Mouse (Mus musculus) olfactory bulb, adult 2 months (tissue): Measurements from ENCODE around the gene Spats2l. TPM values are rescaled to one million over a fixed set of nuclear protein-coding genes. Genes with fewer than 3 reads are reported as not detected.

ENCODE experiments used
- H3K27ac ChIP-seq: fragments of 200-500 bp; 2 replicates; pipeline ENCODE4 v1.5.1; 2012; ENCODE audit warnings: low read depth, low read length; ENCODE audit not compliant: insufficient read depth
- H3K4me1 ChIP-seq: fragments of 200-500 bp; 2 replicates; pipeline ENCODE4 v1.6.1; 2012; ENCODE audit warnings: low read length; ENCODE audit not compliant: control insufficient read depth, insufficient read depth
- H3K4me3 ChIP-seq: fragments of 200-500 bp; 2 replicates; pipeline ENCODE4 v1.5.1; 2012; ENCODE audit warnings: mild to moderate bottlenecking, low read depth, low read length, moderate library complexity; ENCODE audit not compliant: insufficient read depth
- CTCF ChIP-seq: fragments of 200-500 bp; IDR thresholded peaks from 2 replicates; pipeline ENCODE4 v1.5.1; 2012; ENCODE audit warnings: low read depth, mild to moderate bottlenecking, low read length, moderate library complexity; ENCODE audit not compliant: insufficient read depth
- POLR2A ChIP-seq: fragments of 200-500 bp; IDR thresholded peaks from 2 replicates; pipeline ENCODE4 v1.6.1; 2012; ENCODE audit warnings: mild to moderate bottlenecking, low read depth, low read length, moderate library complexity; ENCODE audit not compliant: insufficient read depth
- WGBS: fragments of 180-500 bp; shearing (Covaris S2); methylation state at CpG from one replicate; pipeline ENCODE4 v1.1.7; 2018; 5-methylcytosine and 5-hydroxymethylcytosine counted together
- polyA plus RNA-seq: library from polyadenylated mRNA; stranded (reverse); fragments of >200 nt; gene quantifications from 2 replicates; pipeline ENCODE4 v1.2.4, GENCODE M21; 2012; ENCODE audit warnings: low replicate concordance; ENCODE audit not compliant: missing spikeins, insufficient read depth, insufficient read length

Spats2l gene
- polyA plus RNA-seq, 1 experiment: not detected

GRCm38 (mm10) chr1:57868651-57869050 lies 94.7 kb downstream of the Spats2l start:
- WGBS: 60% methylated on average over 13 of the region's 13 CpGs
- no peak for TF ChIP-seq CTCF
- no peak for TF ChIP-seq POLR2A
- Histone ChIP-seq H3K4me3 (no peak overlapping the region), H3K27ac (no peak overlapping the region), H3K4me1 (peaks cover 3% of the 10 kb centered on the region; the same call in 1 of the 2 replicates)

DNA sequence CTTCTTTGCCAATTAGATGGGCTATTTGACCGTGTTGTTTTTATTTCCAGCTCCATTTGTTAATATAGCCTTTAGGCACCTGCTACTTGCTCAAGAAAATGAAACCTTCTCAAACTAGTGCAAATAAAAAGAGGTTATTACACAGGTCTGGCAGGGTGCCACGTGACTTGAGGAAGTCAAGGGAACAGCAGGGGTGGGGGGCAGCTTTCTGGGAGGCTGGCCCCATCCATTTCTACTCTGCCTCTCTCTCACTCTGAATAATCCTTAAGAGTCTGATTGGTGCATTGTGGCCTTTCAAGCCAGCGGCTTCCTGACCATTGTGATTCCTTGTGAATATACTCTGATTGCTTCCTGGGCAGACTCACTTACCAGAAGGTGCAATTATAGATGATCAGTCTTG lies 98.0 kb downstream of the Spats2l start:
- no peak overlapping the region for H3K27ac ChIP-seq
- H3K4me3 ChIP-seq: no peak overlapping the region
- TF ChIP-seq CTCF: no peak
- no peak for TF ChIP-seq POLR2A
- WGBS: 45% methylated on average over 3 of the region's 3 CpGs
- H3K4me1 ChIP-seq: peaks cover 8% of the 10 kb centered on the region; the same call in 1 of the 2 replicates

DNA sequence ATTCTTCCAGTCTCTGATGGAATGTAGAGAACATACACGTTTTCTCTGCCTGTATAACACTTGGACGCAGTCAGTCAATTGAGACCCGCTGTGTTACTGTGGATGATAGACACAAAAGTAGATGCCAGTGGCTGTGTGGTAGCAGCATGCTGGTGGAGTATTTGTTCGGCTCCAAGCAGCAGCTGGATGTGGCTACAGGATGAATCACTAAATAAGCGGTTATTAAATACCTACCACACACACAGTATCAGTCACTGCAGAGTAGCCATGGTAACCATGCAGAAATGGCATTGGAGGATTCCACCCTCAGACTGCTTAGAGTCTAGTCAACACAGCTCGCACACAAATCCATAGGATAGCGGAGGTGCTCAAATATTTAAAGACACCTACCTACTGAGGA lies 100.0 kb downstream of the Spats2l start:
- WGBS: 45% methylated on average over 7 of the region's 7 CpGs
- TF ChIP-seq CTCF: no peak
- TF ChIP-seq POLR2A: no peak
- Histone ChIP-seq H3K4me3 (no peak overlapping the region), H3K4me1 (peaks cover 8% of the 10 kb centered on the region; the same call in 1 of the 2 replicates), H3K27ac (no peak overlapping the region)

DNA sequence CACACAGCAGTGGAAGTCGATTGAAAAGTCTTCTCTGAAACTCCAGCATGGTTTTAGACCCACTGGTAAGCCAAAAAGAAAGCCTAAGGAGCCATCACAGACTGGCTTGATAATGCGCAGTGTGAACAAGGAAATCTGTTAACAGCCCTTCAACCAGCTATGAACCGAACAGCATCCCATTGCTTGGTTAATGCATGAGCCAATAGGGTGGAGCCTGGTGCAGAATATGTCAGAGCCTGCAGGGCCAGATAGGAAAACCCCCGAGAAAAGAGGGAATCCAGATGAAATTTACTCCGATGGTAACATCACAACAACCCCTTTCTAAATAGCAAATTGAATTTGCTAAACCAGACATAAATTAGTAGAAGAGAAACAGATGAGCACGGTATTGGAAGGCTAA lies 101.1 kb downstream of the Spats2l start:
- 49% methylated on average over 6 of the region's 6 CpGs for WGBS
- TF ChIP-seq POLR2A (no peak), CTCF (no peak)
- no peak overlapping the region for H3K27ac ChIP-seq
- peaks cover 8% of the 10 kb centered on the region; the same call in 1 of the 2 replicates for H3K4me1 ChIP-seq
- H3K4me3 ChIP-seq: no peak overlapping the region

- H3K27ac ChIP-seq: no peak overlapping the region
- 41% methylated on average over 7 of the region's 7 CpGs for WGBS
- TF ChIP-seq CTCF (no peak), POLR2A (no peak)
These were observed 101.5 kb downstream of the Spats2l start for GRCm38 (mm10) chr1:57875512-57875911.

GRCm38 (mm10) chr1:57878957-57879356 lies 105.0 kb downstream of the Spats2l start:
- WGBS: 72% methylated on average over 6 of the region's 6 CpGs
- no peak overlapping the region for H3K27ac ChIP-seq
- no peak for TF ChIP-seq POLR2A
- H3K4me1 ChIP-seq: peaks cover 4% of the 10 kb centered on the region; the same call in 1 of the 2 replicates
- H3K4me3 ChIP-seq: no peak overlapping the region

More at GRCm38 (mm10) chr1:57875512-57875911, 101.5 kb downstream of the Spats2l start:
- H3K4me1 ChIP-seq: peaks cover 8% of the 10 kb centered on the region; the same call in 1 of the 2 replicates
- H3K4me3 ChIP-seq: no peak overlapping the region

DNA sequence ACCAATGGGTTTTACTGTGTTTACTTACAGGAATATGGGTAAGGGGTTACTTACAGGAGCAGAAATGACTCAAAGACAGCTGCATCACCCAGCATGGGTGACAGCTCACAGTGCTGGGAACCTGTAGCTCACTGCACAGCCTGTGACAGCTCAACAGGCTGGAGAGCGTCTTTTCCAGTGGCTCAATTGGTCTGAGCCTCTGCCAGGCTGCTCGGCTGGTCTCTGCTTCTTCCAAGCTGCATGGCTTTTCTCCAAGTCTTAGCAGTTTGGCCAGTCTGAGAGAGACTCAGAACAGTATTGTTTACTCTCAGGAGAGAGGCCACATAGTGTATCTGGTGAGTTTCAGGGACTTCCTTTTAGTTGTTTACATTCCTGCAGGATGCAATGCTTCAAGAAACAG lies 110.9 kb downstream of the Spats2l start:
- Histone ChIP-seq H3K4me3 (no peak overlapping the region), H3K27ac (no peak overlapping the region), H3K4me1 (no peaks in the 10 kb centered on the region)
- no peak for TF ChIP-seq POLR2A
- 54% methylated on average over 2 of the region's 2 CpGs for WGBS

DNA sequence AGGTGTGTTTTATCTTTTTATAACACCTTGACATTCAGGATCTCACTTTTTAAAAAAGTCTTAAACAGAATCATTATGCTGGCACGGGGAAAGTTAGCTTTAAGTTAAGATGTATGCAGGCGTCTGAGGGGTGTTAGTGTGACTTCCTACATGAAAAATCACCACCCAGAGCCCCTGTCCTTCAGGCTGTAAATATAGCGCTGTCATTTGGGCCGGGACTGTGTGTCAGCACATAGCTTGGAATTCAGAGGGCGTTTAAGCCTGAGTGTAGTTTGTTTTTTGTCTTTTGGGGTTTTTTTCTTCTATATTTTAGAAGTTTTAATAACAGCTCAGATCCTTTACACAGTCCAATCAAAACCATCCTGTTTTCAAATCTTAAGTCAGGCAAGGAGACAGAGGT lies 115.8 kb downstream of the Spats2l start:
- 64% methylated on average over 5 of the region's 5 CpGs for WGBS
- TF ChIP-seq CTCF (no peak), POLR2A (no peak)

DNA sequence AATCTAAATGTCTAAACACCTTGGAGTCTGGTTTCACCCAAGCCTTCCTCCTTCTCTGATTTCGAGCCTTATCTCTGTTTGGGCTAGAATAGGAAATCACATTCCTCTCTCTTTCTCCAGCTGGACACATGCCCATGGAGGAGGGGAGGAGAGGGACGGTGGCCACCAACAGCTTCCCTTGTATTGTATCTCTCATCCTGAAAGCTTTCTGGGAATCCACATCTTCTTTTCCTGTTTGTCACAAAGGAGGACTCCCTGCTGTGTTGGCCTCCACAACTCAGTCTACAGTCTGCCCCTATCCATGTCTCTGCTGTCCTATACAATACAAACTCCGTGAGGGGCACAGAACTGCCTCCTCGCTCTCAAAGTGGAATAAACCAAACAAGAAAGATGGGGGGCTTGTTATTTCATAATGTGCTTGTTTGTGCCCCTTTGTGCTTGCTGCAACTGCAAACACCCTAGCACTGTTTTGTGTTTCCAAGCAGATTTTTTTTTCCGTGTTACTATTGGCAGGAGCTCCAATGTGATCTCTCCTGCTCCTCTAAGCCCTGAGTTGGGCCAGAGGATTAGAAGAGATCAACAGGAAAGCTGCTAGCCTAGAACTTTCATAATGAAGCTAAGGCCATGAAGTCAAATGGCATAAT lies 116.4 kb downstream of the Spats2l start:
- Histone ChIP-seq H3K27ac (no peak overlapping the region), H3K4me3 (no peak overlapping the region), H3K4me1 (no peaks in the 10 kb centered on the region)
- TF ChIP-seq POLR2A: no peak
- no peak for TF ChIP-seq CTCF
- WGBS: 54% methylated on average over 5 of the region's 5 CpGs

More for the DNA sequence above, 115.8 kb downstream of the Spats2l start:
- H3K4me3 ChIP-seq: no peak overlapping the region
- no peaks in the 10 kb centered on the region for H3K4me1 ChIP-seq
- H3K27ac ChIP-seq: no peak overlapping the region

GRCm38 (mm10) chr1:57890903-57891267 lies 116.9 kb downstream of the Spats2l start:
- WGBS: 76% methylated on average over 8 of the region's 8 CpGs
- no peaks in the 10 kb centered on the region for H3K4me1 ChIP-seq
- H3K4me3 ChIP-seq: no peak overlapping the region
- TF ChIP-seq CTCF: no peak
- TF ChIP-seq POLR2A: no peak
- H3K27ac ChIP-seq: no peak overlapping the region

- TF ChIP-seq CTCF (no peak), POLR2A (no peak)
- Histone ChIP-seq H3K4me3 (no peak overlapping the region), H3K27ac (no peak overlapping the region), H3K4me1 (no peaks in the 10 kb centered on the region)
- 76% methylated on average over 3 of the region's 3 CpGs for WGBS
These were observed 127.5 kb downstream of the Spats2l start for GRCm38 (mm10) chr1:57901494-57901893.
